Mouse (Mus musculus) heart, embryonic 16.5 days (tissue): ENCODE measurements at regions not wholly inside any gene's neighbourhood (a gene's known extent, or its start where the extent isn't known, plus 50 kb on each side); places are given as distances from the start of the nearest gene placed in this dataset.
"Not testable (repeated sequence)": the region's sequence is repeated elsewhere in the genome, so short reads cannot be mapped to it uniquely, and the experiment has no call there.

Source experiments
- ATAC-seq: fragments of 200-750 bp; cut with Nextera tagmentation; replicated peaks from 2 replicates; pipeline ENCODE4 v1.8.0; 2017; ENCODE audit warnings: moderate number of reproducible peaks; ENCODE audit not compliant: insufficient read depth, low FRiP score; ENCODE audit errors: extremely low read depth
- H3K27ac ChIP-seq: fragments of 300-500 bp; sonication (generic); 2 replicates; pipeline ENCODE4 v1.5.1; 2014; ENCODE audit warnings: mild to moderate bottlenecking, low read length, control low read depth, moderate library complexity
- H3K27me3 ChIP-seq: fragments of 300-500 bp; sonication (generic); 2 replicates; pipeline ENCODE4 v1.6.1; 2014; ENCODE audit warnings: low read length, mixed read lengths; ENCODE audit not compliant: control insufficient read depth, insufficient read depth
- H3K36me3 ChIP-seq: fragments of 300-500 bp; sonication (generic); 2 replicates; pipeline ENCODE4 v1.6.1; 2014; ENCODE audit not compliant: control insufficient read depth, insufficient read depth
- H3K4me1 ChIP-seq: fragments of 300-500 bp; sonication (generic); 2 replicates; pipeline ENCODE4 v1.6.1; 2014; ENCODE audit warnings: low read length, mixed read lengths; ENCODE audit not compliant: control insufficient read depth, insufficient read depth
- H3K4me2 ChIP-seq: fragments of 300-500 bp; sonication (generic); 2 replicates; pipeline ENCODE4 v1.6.1; 2014; ENCODE audit warnings: low read depth, mild to moderate bottlenecking, control low read depth, low read length
- H3K4me3 ChIP-seq: fragments of 300-500 bp; sonication (generic); 2 replicates; pipeline ENCODE4 v1.5.1; 2014; ENCODE audit warnings: mild to moderate bottlenecking, control low read depth, low read length
- H3K9ac ChIP-seq: fragments of 300-500 bp; sonication (generic); 2 replicates; pipeline ENCODE4 v1.6.1; 2014; ENCODE audit warnings: low read length, control low read depth
- H3K9me3 ChIP-seq: fragments of 300-500 bp; sonication (generic); replicated peaks from 2 replicates; pipeline ENCODE4 v1.6.1; 2016; ENCODE audit warnings: low read length; ENCODE audit not compliant: control insufficient read depth
- WGBS: fragments of 180-500 bp; shearing (Covaris S2); extraction: QIAGEN DNeasy Blood & Tissue Kit; methylation state at CpG from one replicate; pipeline ENCODE4 v1.1.7; 2014; 5-methylcytosine and 5-hydroxymethylcytosine counted together

DNA sequence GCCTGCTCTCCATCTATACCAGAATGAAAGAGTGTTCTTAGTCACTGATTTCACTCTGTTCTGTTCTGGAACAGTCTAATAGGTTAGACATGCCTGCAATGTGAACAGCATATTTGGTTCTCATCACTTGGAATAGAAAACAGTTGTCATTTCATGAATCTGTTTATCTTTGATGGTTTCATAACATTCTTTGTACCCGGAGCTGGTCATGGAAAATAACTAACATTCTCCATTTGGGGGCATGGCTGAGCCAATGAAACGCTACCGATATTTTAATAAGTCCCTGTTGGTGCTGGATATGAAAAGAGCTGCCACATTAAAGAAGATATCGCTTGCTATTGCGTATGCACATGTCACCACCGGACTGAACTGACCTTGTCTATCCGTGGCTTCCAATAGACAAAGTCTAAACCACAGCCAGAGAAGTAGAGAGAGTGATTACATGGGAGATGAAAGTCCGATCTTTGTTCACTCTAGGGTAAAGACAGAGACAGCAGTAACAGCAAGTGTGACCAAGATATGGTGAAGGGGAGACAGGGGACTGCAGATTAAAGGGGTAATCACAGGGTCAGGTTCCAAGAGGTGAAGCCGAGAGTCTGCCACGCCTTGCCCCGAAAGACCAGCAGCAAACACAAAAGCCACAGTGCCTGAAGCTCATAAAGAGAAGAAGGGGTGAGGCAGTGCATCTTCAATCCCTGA lies 124.5 kb upstream of the Nebl start:
- H3K9ac ChIP-seq = no peak overlapping the region
- no peak overlapping the region for H3K27ac ChIP-seq
- H3K36me3 ChIP-seq = no peaks in the 10 kb centered on the region
- no peaks in the 10 kb centered on the region for H3K27me3 ChIP-seq
- H3K4me3 ChIP-seq = no peak overlapping the region
- WGBS = 68% methylated on average over 11 of the region's 11 CpGs
- no peak for ATAC-seq
- peaks cover 21% of the 10 kb centered on the region for H3K4me1 ChIP-seq
- H3K4me2 ChIP-seq = no peak overlapping the region
- no peaks in the 10 kb centered on the region for H3K9me3 ChIP-seq

DNA sequence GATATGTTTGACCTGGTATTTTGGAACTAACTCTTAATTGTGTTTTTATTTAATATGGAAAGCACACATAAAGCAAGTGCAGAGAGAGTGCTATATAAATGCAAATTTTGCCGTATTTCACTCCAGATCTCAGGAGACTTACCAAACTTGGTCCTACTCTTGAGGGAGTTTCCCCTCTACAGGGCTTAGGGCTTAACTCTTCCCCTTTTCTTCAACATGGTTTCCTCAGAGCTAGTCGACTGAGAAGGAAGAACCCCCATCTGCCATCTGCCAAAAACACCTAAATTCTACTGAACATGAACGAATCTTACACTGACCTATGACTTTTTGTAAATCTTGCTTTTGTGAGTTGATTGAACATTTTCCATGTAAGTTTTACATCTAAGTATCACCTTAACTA lies 122.8 kb upstream of the Nebl start:
- H3K4me1 ChIP-seq = peaks cover 20% of the 10 kb centered on the region
- 69% methylated on average over 3 of the region's 3 CpGs for WGBS
- no peak for ATAC-seq
- H3K27ac ChIP-seq = no peak overlapping the region
- no peaks in the 10 kb centered on the region for H3K36me3 ChIP-seq
- H3K9me3 ChIP-seq = no peaks in the 10 kb centered on the region
- no peak overlapping the region for H3K4me2 ChIP-seq
- no peak overlapping the region for H3K9ac ChIP-seq
- H3K4me3 ChIP-seq = no peak overlapping the region
- no peaks in the 10 kb centered on the region for H3K27me3 ChIP-seq

DNA sequence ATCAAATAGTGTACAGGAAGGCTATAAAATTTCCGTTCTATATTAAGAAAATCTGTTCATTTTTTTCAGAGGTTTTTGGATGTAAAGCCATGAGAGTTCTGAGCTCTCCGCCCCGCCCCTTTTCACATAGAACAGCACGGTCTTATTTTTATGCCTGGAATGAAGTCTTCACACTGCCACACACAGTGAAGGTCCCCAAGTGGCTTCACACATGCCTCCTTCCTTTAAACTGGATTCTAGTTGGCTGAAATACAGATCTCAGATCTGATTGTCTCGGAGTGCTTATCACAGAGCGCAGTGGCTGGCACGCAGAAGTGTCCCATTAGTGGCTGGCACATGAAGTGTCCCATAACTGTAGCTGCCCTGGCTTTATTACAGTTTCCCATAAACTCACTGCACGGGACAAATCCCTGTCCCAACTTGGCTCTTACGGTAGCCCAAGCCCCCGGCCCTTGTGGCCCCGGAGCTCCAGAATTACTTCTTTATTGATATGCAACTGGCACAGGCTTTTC lies 122.3 kb upstream of the Nebl start:
- Histone ChIP-seq H3K4me2 (peak overlapping the region; percentile 64), H3K27me3 (no peaks in the 10 kb centered on the region), H3K4me3 (no peak overlapping the region; the same call in 1 of the 2 replicates), H3K9me3 (no peaks in the 10 kb centered on the region), H3K4me1 (peaks cover 19% of the 10 kb centered on the region), H3K27ac (no peak overlapping the region), H3K9ac (no peak overlapping the region), H3K36me3 (no peaks in the 10 kb centered on the region)
- WGBS = 37% methylated on average over 11 of the region's 11 CpGs
- ATAC-seq = peak; percentile 55

DNA sequence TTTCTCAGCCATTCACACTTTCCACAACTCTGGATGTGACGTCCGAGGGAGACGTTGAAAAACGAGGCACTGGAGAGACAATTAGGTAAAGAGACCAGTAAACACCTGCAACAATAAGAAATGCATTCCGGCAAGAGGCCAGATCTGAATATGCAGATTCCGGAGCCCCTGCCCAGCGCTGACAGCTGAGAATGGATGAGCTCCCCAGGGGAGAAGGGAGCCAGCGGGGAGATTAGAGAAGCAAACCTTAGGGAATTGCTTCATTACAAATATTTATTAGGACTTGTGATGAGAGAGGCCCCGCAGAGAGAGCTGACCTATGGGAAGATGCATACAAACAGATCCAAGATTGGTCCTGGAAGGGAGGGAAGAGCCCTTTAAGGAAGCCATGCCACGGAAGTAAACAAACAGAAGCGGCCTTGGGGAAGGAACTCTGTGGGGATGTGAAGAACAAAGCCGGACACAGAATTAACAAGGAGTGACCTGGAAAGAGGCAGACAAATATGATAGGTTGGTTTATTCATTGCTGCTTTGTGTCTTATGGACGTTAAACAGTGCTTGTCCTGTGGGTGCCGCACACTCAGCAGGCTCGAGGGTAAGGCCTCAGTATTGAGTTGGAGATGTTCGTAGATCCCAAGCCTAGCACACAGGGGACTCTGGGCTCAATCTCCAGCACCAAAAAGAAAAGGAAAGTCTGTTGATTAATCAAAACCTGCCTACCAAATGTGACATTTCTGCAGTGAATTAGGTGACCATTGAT lies 121.7 kb upstream of the Nebl start:
- H3K4me1 ChIP-seq = peaks cover 13% of the 10 kb centered on the region
- H3K27me3 ChIP-seq = no peaks in the 10 kb centered on the region
- 15% methylated on average over 16 of the region's 16 CpGs for WGBS
- peak overlapping the region; percentile 31; the same call in 1 of the 2 replicates for H3K9ac ChIP-seq
- H3K9me3 ChIP-seq = no peaks in the 10 kb centered on the region
- peak overlapping the region; percentile 64 for H3K4me2 ChIP-seq
- H3K4me3 ChIP-seq = peak overlapping the region; percentile 26
- ATAC-seq = no peak
- 0 out of 2 replicates have a peak overlapping the region, but pooled peaks have one; percentile 14 for H3K27ac ChIP-seq
- H3K36me3 ChIP-seq = no peaks in the 10 kb centered on the region

DNA sequence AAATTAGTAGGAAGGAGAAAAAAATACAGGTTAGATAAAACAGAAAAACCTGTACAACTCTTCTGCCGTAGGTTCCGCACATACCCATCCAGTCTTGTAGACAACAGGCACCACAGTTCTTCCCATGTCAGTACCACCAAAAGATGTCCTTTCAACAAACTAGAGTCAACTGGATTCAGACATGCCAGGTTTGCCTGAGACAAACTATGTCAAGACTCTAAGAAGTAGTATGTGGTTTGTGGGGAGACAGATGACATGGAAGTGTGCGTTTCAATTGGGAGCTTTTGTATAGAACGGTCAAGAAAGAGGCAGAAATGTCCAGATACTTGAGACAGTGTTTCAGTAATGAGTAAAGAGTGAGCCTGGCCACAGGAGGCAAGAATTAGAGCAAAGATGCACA lies 119.5 kb upstream of the Nebl start:
- no peak overlapping the region for H3K4me2 ChIP-seq
- no peaks in the 10 kb centered on the region for H3K36me3 ChIP-seq
- no peak for ATAC-seq
- H3K27me3 ChIP-seq = no peaks in the 10 kb centered on the region
- WGBS = 95% methylated on average over 4 of the region's 4 CpGs
- no peak overlapping the region for H3K9ac ChIP-seq
- no peaks in the 10 kb centered on the region for H3K9me3 ChIP-seq
- H3K4me1 ChIP-seq = peaks cover 11% of the 10 kb centered on the region
- H3K4me3 ChIP-seq = no peak overlapping the region
- no peak overlapping the region for H3K27ac ChIP-seq

DNA sequence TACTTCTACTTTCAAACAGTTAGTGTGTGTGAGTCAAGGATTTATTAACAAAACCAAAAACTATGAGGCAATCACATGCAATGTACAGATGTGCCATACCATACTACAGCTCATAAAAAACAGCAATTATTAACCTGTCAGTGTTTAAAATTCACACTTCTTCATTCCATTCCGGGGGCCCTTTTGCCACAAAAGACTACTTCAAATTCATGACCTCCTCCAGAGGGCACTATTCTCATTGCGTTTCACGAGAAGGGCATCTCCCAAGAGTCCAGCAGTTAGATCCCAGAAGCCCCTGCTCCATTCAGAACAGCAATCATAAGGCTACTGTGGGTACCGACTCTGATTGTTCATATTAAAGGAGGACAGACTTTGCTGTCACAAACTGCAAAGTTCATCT lies 118.0 kb upstream of the Nebl start:
- 28% methylated on average over 4 of the region's 4 CpGs for WGBS
- no peak for ATAC-seq

DNA sequence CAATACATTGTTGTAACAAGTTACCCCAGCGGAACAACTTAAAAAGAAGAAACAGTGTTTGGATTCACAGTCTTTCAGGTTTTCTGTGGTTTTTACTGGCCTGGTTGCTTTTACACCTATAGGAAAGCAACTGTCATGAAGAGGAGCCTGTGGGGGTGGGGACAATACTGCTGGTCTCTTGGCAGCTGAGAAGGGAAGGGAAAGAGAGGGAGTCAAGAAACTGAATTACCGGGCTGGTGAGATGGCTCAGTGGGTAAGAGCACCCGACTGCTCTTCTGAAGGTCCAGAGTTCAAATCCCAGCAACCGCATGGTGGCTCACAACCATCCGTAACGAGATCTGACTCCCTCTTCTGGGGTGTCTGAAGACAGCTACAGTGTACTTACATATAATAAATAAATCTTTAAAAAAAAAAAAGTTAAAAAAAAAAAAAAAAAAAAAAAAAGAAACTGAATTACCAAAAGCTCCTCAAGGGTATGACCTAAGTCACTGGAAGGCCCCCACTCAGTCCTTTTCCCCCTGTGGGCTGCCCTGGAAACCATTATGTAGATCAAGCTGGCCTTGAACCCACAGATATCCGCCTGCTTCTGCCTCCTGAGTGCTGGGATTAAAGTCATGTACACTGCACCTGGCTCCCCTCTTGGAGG lies 114.3 kb upstream of the Nebl start:
- 76% methylated on average over 4 of the region's 7 CpGs for WGBS
- H3K4me1 ChIP-seq, ATAC-seq: not testable (repeated sequence)

More for the DNA sequence above, 118.0 kb upstream of the Nebl start:
- no peaks in the 10 kb centered on the region for H3K36me3 ChIP-seq
- H3K4me1 ChIP-seq = peaks cover 11% of the 10 kb centered on the region
- no peak overlapping the region for H3K4me3 ChIP-seq
- no peak overlapping the region for H3K9ac ChIP-seq
- H3K27me3 ChIP-seq = no peaks in the 10 kb centered on the region
- no peaks in the 10 kb centered on the region for H3K9me3 ChIP-seq
- H3K4me2 ChIP-seq = no peak overlapping the region
- H3K27ac ChIP-seq = no peak overlapping the region

DNA sequence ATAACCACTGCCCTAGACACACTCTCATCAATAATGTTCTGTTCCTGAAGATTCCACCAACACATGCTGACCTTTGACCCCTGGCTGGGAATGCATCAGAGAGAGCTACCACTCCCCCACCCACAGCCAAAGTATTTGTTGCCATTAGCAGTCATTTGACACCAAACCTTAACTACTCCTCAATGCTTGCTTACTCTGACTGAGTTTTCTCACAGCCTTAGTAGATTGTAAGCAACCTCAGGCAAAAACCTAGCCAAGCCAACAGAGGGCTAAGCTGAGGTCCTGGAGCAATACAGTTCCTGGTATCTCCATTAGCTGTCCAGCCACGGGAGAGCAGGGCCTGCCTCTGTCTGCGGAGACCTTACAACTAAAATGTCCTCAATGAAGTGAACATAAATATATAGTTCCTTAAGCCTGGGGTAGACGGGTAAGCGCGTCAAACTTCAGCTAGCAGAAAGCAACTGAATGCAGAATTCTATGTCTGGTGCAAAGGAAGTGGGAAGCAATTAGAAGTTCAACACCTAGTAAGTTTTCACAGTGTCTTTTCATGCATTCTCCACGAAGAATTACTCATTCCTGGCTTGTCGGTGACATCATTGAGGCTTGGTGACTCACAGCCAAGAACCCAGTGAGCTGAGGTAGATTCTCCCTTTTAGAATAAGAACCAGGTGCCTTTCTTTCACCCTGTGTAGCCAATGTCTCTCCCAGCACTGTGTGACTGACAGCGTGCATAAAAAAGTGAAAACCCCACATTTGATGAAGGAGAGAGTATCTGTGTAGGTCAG lies 113.6 kb upstream of the Nebl start:
- Histone ChIP-seq H3K36me3 (no peaks in the 10 kb centered on the region), H3K9ac (no peak overlapping the region), H3K9me3 (no peaks in the 10 kb centered on the region), H3K27me3 (no peaks in the 10 kb centered on the region), H3K27ac (no peak overlapping the region), H3K4me3 (no peak overlapping the region), H3K4me1 (0 out of 2 replicates have a peak, but pooled peaks cover 2% of the 10 kb centered on the region), H3K4me2 (no peak overlapping the region)
- 72% methylated on average over 8 of the region's 8 CpGs for WGBS
- ATAC-seq = no peak

More for the DNA sequence above, 114.3 kb upstream of the Nebl start:
- not testable (repeated sequence) for H3K9me3 ChIP-seq, H3K36me3 ChIP-seq, H3K4me2 ChIP-seq, H3K27me3 ChIP-seq, H3K4me3 ChIP-seq, H3K9ac ChIP-seq, H3K27ac ChIP-seq
